Mouse (Mus musculus) CH12.LX (cell line): ENCODE measurements around the gene Pcdh15.

Experiments used
- CTCF ChIP-seq, 2 experiments: IDR thresholded peaks in 1 of 2; conservative IDR thresholded peaks in 1 of 2; 2 replicates each; pipeline ENCODE4 v1.5.1; 2011 to 2012; ENCODE audit warnings: low read depth in 2 of 2, low read length in 2 of 2, improper control_type of control experiment in 1 of 2, inconsistent platforms in 1 of 2, mild to moderate bottlenecking in 1 of 2, moderate library complexity in 1 of 2
- E2F4 ChIP-seq: IDR thresholded peaks from 2 replicates; pipeline ENCODE4 v1.6.1; 2011; ENCODE audit warnings: low read depth, low read length, improper control_type of control experiment; ENCODE audit not compliant: insufficient replicate concordance
- EP300 ChIP-seq: IDR thresholded peaks from 2 replicates; pipeline ENCODE4 v1.6.1; 2011; ENCODE audit warnings: low read length, improper control_type of control experiment
- JUND ChIP-seq: conservative IDR thresholded peaks from 2 replicates; pipeline ENCODE4 v1.6.1; 2011; ENCODE audit warnings: low read depth, low read length, improper control_type of control experiment
- RAD21 ChIP-seq: IDR thresholded peaks from 2 replicates; pipeline ENCODE4 v1.6.1; 2011; ENCODE audit warnings: low read depth, mild to moderate bottlenecking, low read length, improper control_type of control experiment, moderate library complexity
- USF1 ChIP-seq: IDR thresholded peaks from 2 replicates; pipeline ENCODE4 v1.6.1; 2014; ENCODE audit warnings: low read depth, mild to moderate bottlenecking, inconsistent platforms, low read length, improper control_type of control experiment
- ZKSCAN1 ChIP-seq: IDR thresholded peaks from 2 replicates; pipeline ENCODE4 v1.6.1; 2012; ENCODE audit warnings: low read depth, inconsistent platforms, low read length, improper control_type of control experiment, borderline replicate concordance
- ZNF384 ChIP-seq: IDR thresholded peaks from 2 replicates; pipeline ENCODE4 v1.6.1; 2012; ENCODE audit warnings: low read depth, low read length, improper control_type of control experiment, inconsistent platforms

DNA sequence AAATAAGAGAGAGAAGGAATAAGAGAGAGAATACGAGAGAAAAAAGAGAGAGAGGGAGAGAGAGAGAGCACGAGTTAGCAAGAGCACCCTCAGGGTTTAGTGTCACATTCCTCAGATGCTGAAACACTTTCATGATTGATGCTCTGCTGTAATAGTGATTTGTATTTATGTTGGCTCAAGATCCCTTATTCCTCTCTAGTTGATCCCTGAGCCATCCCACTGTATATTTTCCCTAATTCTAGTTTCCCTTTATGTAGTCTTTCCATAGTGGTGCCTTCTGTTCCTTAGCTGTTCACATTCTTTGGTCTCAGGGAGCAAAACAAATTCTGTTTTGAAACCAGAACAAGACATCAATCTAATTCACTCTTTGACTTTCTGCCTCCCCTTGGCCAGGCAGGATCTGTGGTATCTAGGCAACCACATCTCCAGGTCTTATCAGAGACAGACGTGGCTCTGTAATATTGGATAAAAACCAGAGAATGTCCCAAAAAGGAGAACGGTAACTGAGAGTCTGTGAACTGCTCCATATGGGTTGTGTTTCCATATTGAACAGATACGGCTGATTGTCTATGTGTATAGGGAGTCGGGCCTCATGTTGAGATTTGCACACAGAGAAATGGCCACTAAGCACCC is 1170.6 kb downstream of the Pcdh15 start:
- TF ChIP-seq RAD21 (no peak), E2F4 (no peak), EP300 (no peak), CTCF (conservative IDR thresholded peaks at IDR 0.05 in 1 of 2, IDR thresholded peaks at IDR 0.05 in 1 of 2; ENCODE audit: low read depth in 2 of 2, low read length in 2 of 2) (no peak), USF1 (no peak), ZKSCAN1 (no peak), ZNF384 (no peak), JUND (no peak)
